Mouse (Mus musculus): ENCODE results near the gene Imp3.
"Not testable (repeated sequence)": the region's sequence is repeated elsewhere in the genome, so short reads cannot be mapped to it uniquely, and the experiment has no call there.

- TF ChIP-seq CTCF (IDR thresholded peaks at IDR 0.05; ENCODE audit: low read depth, low read length); GATA1 (IDR thresholded peaks at IDR 0.05; ENCODE audit: borderline replicate concordance, low read length): not testable (repeated sequence)
These were observed 11.4 kb downstream of the Imp3 start for GRCm38 (mm10) chr9:56948699-56949098.

Data from G1E (cell line).